Mouse (Mus musculus) stomach, postnatal 0 days (tissue): ENCODE results near the gene Ppm1h. TPM values are rescaled to one million over a fixed set of nuclear protein-coding genes. Genes with fewer than 3 reads are reported as not detected.

Experiments used
- ATAC-seq: fragments of 200-750 bp; cut with Nextera tagmentation; 2 replicates; pipeline ENCODE4 v1.8.0; 2017; ENCODE audit not compliant: low FRiP score, low TSS enrichment
- DNase-seq: peaks from one replicate; pipeline ENCODE4 v3.0.0-alpha.2; 2016; ENCODE audit warnings: low spot score
- H3K27ac ChIP-seq: fragments of 300-500 bp; sonication (generic); replicated peaks from 2 replicates; pipeline ENCODE4 v1.5.1; 2014; ENCODE audit warnings: mild to moderate bottlenecking, control low read depth
- H3K27me3 ChIP-seq: fragments of 300-500 bp; sonication (generic); 2 replicates; pipeline ENCODE4 v1.6.1; 2014; ENCODE audit warnings: low read length; ENCODE audit not compliant: control insufficient read depth, insufficient read depth
- H3K36me3 ChIP-seq: fragments of 300-500 bp; sonication (generic); 2 replicates; pipeline ENCODE4 v1.6.1; 2014; ENCODE audit warnings: low read length, mixed read lengths; ENCODE audit not compliant: control insufficient read depth, insufficient read depth
- H3K4me1 ChIP-seq: fragments of 300-500 bp; sonication (generic); replicated peaks from 2 replicates; pipeline ENCODE4 v1.6.1; 2014; ENCODE audit warnings: antibody characterized with exemption; ENCODE audit not compliant: control insufficient read depth, insufficient read depth
- H3K4me2 ChIP-seq: fragments of 300-500 bp; sonication (generic); replicated peaks from 2 replicates; pipeline ENCODE4 v1.6.1; 2014; ENCODE audit warnings: low read depth, mild to moderate bottlenecking, control low read depth, moderate library complexity
- H3K4me3 ChIP-seq: fragments of 300-500 bp; sonication (generic); 2 replicates; pipeline ENCODE4 v1.5.1; 2014; ENCODE audit warnings: low read depth, low read length, control low read depth
- H3K9ac ChIP-seq: fragments of 300-500 bp; sonication (generic); 2 replicates; pipeline ENCODE4 v1.6.1; 2014; ENCODE audit warnings: mild to moderate bottlenecking, low read length, control low read depth, mixed read lengths
- H3K9me3 ChIP-seq: fragments of 300-500 bp; sonication (generic); 2 replicates; pipeline ENCODE4 v1.6.1; 2016; ENCODE audit warnings: low read length; ENCODE audit not compliant: control insufficient read depth
- CTCF ChIP-seq: IDR thresholded peaks from 2 replicates; pipeline ENCODE4 v1.5.1; 2016; ENCODE audit warnings: antibody characterized with exemption, low read depth, mild to moderate bottlenecking, moderate library complexity
- EP300 ChIP-seq: optimal IDR thresholded peaks from 2 replicates; pipeline ENCODE3; 2016; ENCODE audit warnings: antibody characterized with exemption
- WGBS: fragments of 180-500 bp; shearing (Covaris S2); extraction: QIAGEN DNeasy Blood & Tissue Kit; methylation state at CpG from one replicate; pipeline ENCODE4 v1.1.7; 2014; 5-methylcytosine and 5-hydroxymethylcytosine counted together
- polyA plus RNA-seq: library from polyadenylated mRNA; unstranded; fragments of >200 nt; fragmentation: Nextera tagmentation; extraction: Ambion mirVana; gene quantifications from 2 replicates; pipeline ENCODE4 v1.2.1, GENCODE M21; 2015

The Ppm1h gene
- polyA plus RNA-seq, 1 experiment from 2014 or later: 7.6 TPM

DNA sequence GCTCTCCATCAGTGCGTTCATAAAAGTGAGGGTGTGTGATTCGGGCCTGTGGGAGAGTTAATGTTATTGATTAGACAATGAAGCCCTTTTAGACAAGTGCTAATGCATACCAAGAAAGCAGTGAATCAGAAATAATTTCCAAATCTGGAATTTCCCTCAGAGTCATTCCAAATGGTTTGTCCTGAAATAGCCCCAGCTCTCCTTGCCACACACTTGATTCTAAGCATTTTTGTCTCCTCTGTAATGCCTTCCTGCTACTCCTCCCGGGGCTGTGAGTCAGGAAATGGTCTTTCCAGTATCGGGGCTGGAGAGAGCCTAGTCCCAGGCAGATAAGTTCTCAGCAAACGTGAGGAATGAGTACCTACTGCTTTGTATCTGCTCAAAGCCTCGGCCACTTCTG, 212.9 kb downstream of the Ppm1h start:
- H3K4me1 ChIP-seq: peaks cover 13% of the 10 kb centered on the region
- H3K4me3 ChIP-seq: no peak overlapping the region
- no peaks in the 10 kb centered on the region for H3K9me3 ChIP-seq
- ATAC-seq: no peak
- no peaks in the 10 kb centered on the region for H3K36me3 ChIP-seq
- H3K27ac ChIP-seq: no peak overlapping the region
- DNase-seq: no peak
- TF ChIP-seq EP300: no peak
- no peak for TF ChIP-seq CTCF
- H3K9ac ChIP-seq: no peak overlapping the region
- 64% methylated on average over 6 of the region's 6 CpGs for WGBS
- H3K4me2 ChIP-seq: no peak overlapping the region
- no peaks in the 10 kb centered on the region for H3K27me3 ChIP-seq

DNA sequence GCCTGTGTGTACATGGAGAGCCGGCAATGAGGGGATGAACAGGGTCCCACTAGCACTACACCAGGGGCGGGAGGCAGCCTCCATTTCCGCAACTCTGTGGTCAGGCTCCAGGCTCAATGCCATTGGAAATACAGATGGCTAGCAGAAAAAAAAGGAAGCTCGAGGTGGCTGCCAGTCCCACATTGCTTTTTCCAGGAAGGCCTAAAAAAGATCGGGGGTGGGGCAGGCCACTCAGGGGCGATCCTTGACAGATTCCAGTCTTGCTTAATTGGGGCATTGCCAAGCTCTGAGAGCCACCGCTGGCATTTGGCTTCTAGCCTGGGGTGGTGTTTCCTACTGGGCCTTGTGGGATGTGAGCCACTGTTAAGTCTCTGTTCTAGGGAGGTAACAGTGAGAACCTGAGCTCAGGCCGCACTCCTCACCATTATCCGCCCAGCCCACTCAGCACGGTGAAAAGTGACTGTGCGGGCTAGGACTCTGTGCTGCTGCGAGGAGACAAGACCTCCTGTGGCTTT, 216.1 kb downstream of the Ppm1h start:
- H3K36me3 ChIP-seq: no peaks in the 10 kb centered on the region
- 0 out of 2 replicates have a peak, but pooled peaks cover 5% of the 10 kb centered on the region for H3K4me1 ChIP-seq
- H3K9ac ChIP-seq: no peak overlapping the region
- ATAC-seq: peak; percentile 44; the same call in 1 of the 2 replicates
- no peak for TF ChIP-seq EP300
- TF ChIP-seq CTCF: no peak
- DNase-seq: no peak
- no peaks in the 10 kb centered on the region for H3K27me3 ChIP-seq
- 0 out of 2 replicates have a peak overlapping the region, but pooled peaks have one; percentile 31 for H3K27ac ChIP-seq
- no peak overlapping the region for H3K4me2 ChIP-seq
- H3K9me3 ChIP-seq: no peaks in the 10 kb centered on the region
- H3K4me3 ChIP-seq: no peak overlapping the region
- WGBS: 59% methylated on average over 12 of the region's 12 CpGs

DNA sequence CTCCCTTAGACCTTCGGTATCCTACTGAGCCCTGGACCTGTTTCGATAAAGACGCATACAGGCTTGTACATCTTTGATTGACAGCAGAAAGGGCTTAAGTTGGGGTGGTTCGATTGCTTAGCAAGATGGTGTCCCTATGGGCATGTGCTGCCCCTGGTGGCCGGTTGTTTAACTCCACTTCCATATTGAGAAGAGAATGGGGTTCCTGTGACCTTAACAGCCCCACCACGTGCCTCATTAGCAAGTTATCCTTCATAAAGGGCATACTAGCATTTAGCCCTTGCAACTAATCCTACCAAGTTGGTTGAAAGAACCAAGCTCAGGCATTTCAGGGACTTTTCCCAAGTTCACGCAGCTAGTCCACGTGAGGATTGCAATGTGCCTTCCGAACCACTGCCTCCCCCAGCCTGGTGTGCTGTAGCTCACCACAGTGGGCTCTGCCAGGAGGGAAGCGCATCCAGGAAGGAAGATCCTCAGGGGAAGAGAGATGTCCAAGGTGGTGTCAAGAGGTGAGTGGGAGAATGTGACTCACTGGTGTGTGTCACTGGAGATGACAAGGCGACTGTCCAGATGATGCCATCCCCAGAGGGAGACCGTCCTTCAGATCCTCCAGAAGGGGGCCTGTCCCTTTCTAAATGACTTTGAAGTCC, 216.7 kb downstream of the Ppm1h start:
- H3K27ac ChIP-seq: 0 out of 2 replicates have a peak overlapping the region, but pooled peaks have one; percentile 31
- no peaks in the 10 kb centered on the region for H3K9me3 ChIP-seq
- DNase-seq: no peak
- TF ChIP-seq EP300: no peak
- TF ChIP-seq CTCF: peak; percentile 66
- H3K4me1 ChIP-seq: 0 out of 2 replicates have a peak, but pooled peaks cover 5% of the 10 kb centered on the region
- H3K27me3 ChIP-seq: no peaks in the 10 kb centered on the region
- H3K4me3 ChIP-seq: no peak overlapping the region
- 83% methylated on average over 12 of the region's 12 CpGs for WGBS
- H3K4me2 ChIP-seq: no peak overlapping the region
- 0 out of 2 replicates have a peak, but pooled peaks have one; percentile 32 for ATAC-seq
- no peaks in the 10 kb centered on the region for H3K36me3 ChIP-seq
- H3K9ac ChIP-seq: no peak overlapping the region

DNA sequence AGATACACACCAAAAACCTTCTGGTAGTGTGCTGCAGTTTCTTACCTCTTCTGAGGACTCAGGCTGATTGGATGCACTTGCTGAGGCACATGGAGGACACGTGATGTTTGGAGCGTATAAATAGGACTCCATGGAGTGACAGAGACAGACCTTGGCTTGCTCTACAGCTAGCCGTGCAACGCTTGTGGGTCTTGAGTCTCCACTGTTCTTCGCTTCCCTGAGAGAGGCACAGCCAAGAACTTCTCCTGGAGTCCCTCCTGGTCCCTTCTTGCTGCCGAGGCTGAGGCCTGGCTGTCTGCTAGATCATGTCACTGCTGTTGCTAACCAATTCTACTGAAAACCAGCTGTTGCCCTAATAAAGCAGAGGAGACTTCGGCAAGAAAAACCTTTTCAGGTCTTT, 221.4 kb downstream of the Ppm1h start:
- ATAC-seq: no peak
- TF ChIP-seq EP300: no peak
- no peak for TF ChIP-seq CTCF

DNA sequence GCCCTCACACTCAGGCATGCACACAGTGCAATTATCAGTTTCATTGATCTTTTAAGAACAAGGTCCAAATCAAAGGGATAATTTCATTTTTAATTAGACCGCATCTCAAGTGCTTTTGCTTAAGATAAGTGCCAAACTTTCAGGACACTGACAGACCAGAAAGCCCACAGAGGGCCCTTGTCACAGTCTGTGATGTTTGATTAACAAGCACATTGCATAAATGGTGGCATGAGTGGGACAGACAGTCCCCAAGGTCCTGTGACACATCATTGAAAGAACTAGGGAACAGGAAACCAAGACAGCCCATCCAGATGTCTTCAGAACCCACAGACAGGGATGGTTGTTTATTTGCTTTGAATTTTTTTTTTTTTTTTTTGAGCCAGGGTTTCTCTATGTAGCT, 221.9 kb downstream of the Ppm1h start:
- DNase-seq: no peak
- Histone ChIP-seq H3K4me1 (0 out of 2 replicates have a peak, but pooled peaks cover 3% of the 10 kb centered on the region), H3K27ac (no peak overlapping the region), H3K9me3 (no peaks in the 10 kb centered on the region), H3K9ac (no peak overlapping the region), H3K36me3 (no peaks in the 10 kb centered on the region; the same call in 1 of the 2 replicates), H3K27me3 (no peaks in the 10 kb centered on the region), H3K4me2 (no peak overlapping the region), H3K4me3 (no peak overlapping the region)
- TF ChIP-seq EP300 (no peak), CTCF (no peak)
- no peak for ATAC-seq
- WGBS: 79% methylated on average over 1 of the region's 1 CpGs

More for the DNA sequence above, 221.4 kb downstream of the Ppm1h start:
- Histone ChIP-seq H3K36me3 (no peaks in the 10 kb centered on the region; the same call in 1 of the 2 replicates), H3K4me3 (no peak overlapping the region), H3K9ac (no peak overlapping the region), H3K4me2 (no peak overlapping the region), H3K9me3 (no peaks in the 10 kb centered on the region), H3K27me3 (no peaks in the 10 kb centered on the region), H3K4me1 (0 out of 2 replicates have a peak, but pooled peaks cover 3% of the 10 kb centered on the region), H3K27ac (no peak overlapping the region)
- WGBS: 55% methylated on average over 7 of the region's 7 CpGs
- no peak for DNase-seq

DNA sequence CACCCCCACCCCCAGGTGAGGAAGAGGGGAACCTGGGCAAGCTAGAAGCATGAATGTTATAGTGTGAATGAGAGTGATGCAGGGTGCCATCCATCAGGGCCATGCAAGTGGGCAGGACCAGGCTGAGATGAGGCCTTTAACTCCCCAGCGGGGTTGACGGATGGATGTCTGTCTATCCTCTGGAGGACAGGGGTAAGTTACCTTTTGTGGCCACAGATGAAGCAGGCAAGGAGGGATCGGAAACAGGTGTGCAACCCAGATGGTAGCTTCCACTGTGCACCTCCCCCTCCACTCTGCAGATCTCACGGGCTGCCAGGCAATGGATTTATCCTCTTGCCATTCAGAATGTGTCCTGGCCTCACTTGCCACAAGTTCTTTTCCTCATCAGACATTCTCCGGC, 222.8 kb downstream of the Ppm1h start:
- Histone ChIP-seq H3K4me1 (0 out of 2 replicates have a peak, but pooled peaks cover under 1% of the 10 kb centered on the region), H3K4me2 (no peak overlapping the region), H3K27me3 (no peaks in the 10 kb centered on the region), H3K4me3 (no peak overlapping the region), H3K9ac (no peak overlapping the region), H3K27ac (no peak overlapping the region), H3K9me3 (no peaks in the 10 kb centered on the region), H3K36me3 (no peaks in the 10 kb centered on the region; the same call in 1 of the 2 replicates)
- ATAC-seq (no peak), DNase-seq (no peak)
- no peak for TF ChIP-seq CTCF
- TF ChIP-seq EP300: no peak
- WGBS: 80% methylated on average over 5 of the region's 5 CpGs
